Mouse (Mus musculus) A20 (cell line): ENCODE measurements around the gene Obox5.
"Not testable (repeated sequence)": the region's sequence is repeated elsewhere in the genome, so short reads cannot be mapped to it uniquely, and the experiment has no call there.

ENCODE experiments used
- DNase-seq: peaks from one replicate; pipeline ENCODE4 v3.0.0-alpha.2; 2011; ENCODE audit warnings: low read depth, low spot score

Obox5 gene

GRCm38 (mm10) chr7:15749831-15750230, at the start of gene Obox5:
Gene Obox5 (plus strand): TSS chr7:15750131.
- not testable (repeated sequence) for DNase-seq

GRCm38 (mm10) chr7:15749296-15749695, 635 bp upstream of the Obox5 start:
- not testable (repeated sequence) for DNase-seq
